Mouse (Mus musculus) mouse embryonic stem cell (cell line): ENCODE results near the gene Rpl9-ps6.

Experiments used
- in situ Hi-C, 2 experiments: fragments of 300-500 bp; cut with MboI; formaldehyde crosslinking; loops; 1 replicate in 1 of 2; 3 replicates in 1 of 2; pipeline ENCODE4 v1.14.3; 2019 to 2020; ENCODE audit warnings: low sequenced_read_pairs in 2 of 2, low pct_unique_long_range_greater_than_20kb in 1 of 2, mixed read lengths in 1 of 2; ENCODE audit not compliant: unreplicated experiment in 1 of 2

Gene Rpl9-ps6

DNA sequence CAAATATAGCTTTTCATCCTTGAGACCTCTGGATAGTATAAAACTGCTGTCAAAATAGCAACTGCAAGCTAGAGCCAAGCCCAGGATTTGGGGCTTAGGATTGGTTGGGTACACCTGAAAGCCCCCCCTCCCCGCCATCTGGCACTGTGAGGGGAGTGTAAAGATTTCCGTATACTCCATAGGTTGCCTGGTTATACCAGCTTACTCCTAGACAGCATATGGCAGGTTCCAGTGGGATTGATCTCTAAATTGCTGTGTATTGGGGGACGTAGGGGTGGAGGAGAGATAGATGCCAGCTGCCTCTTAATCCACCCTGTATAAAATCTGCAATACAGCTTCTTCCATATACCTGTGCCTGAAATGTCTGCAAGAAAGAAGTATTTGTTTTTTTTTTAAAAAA, 41.7 kb downstream of the Rpl9-ps6 start:
- in situ Hi-C loops, result no loop called here

DNA sequence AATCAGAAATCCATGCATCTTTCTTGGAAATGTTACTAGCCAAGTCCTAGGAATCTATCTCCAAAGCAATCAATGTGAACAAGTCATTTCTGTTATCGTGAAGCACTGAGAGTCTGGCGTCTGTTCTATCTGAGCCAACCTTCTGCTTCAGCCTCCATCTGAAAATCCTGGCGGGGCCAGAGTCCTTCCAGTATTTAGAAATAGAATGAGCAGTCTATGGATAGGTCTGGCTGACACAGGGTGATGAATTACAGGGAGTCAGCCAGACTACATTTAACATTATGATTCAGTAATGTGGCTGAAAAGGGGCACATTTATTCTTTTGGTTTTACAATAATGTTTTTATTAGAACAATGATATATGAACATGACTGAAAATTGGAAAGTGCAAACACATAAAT, 47.3 kb downstream of the Rpl9-ps6 start:
- in situ Hi-C loops, result no loop called here

- in situ Hi-C loops, result no loop called here
These were observed 49.6 kb downstream of the Rpl9-ps6 start for GRCm38 (mm10) chr19:32416692-32417317.
